In the genomic region with DNA sequence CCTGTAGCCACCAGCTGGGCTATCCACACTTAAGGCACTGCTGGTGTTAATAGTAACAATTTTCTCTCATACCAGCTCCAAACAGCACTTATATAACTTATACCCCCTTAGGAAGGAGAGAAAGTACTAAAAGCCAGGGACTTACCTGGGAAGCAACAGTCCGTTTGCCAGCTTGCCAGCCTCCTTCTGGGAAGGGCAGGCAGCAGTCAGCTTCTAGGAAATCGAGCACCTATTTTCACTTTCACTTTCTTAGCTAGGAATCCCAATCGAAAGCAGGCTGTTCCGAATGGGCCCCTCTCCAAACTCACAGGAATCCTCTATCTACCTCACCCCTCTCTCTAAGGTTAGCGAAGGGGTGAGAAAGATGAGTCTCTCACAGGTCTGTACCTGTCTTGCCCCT, we compare ENCODE assay signal across 10 mouse cellular contexts. TPM values are rescaled to one million over a fixed set of nuclear protein-coding genes. Genes with fewer than 3 reads are reported as not detected.
A peak's percentile ranks its signal among the peaks of the same experiment; 100 is the strongest.
DNase-seq lines count a peak whose midpoint lies in the region; ATAC-seq lines count a peak whose summit lies in the region.
"Had no signal": no experiment of that assay in that cellular context is flagged by ENCODE, and none has a peak within 500 bp of the region (broad histone marks: within the 10 kb centered on the region; RNA-seq: fewer than 3 reads in every experiment).

No protein-coding gene starts in this region.

- H3K9me3 ChIP-seq in liver, embryonic 12.5 days (replicated peaks) = no peaks in the 10 kb centered on the region
- H3K9me3 ChIP-seq: midbrain, embryonic 15.5 days had no signal

- H3K4me1 ChIP-seq in liver, embryonic 12.5 days = peaks cover 7% of the 10 kb centered on the region
- H3K4me1 ChIP-seq: midbrain, embryonic 15.5 days had no signal

- H3K9ac ChIP-seq in liver, embryonic 12.5 days = no peak overlapping the region
- H3K9ac ChIP-seq: midbrain, embryonic 15.5 days had no signal

- peak; percentile 35 to 53 for DNase-seq in adrenal gland, postnatal 36 days
- DNase-seq in adrenal gland, postnatal 10 days = no peak
- no peak for DNase-seq in liver
- peak; percentile 24 for DNase-seq in naive thymus-derived CD4-positive, alpha-beta T cell, adult 2 months (ENCODE audit: low read depth)
- DNase-seq in cerebellum, postnatal 25 days = no peak
- DNase-seq in left cerebral cortex, postnatal 36 days (ENCODE audit: low spot score in 2 of 2) = no peak
- DNase-seq: B cell, adult 2 months had no signal

- intact Hi-C loops in left cerebral cortex, postnatal 36 days (cut with DNase I) = no loop called here

- no peak overlapping the region for H3K4me3 ChIP-seq in liver, embryonic 12.5 days
- H3K4me3 ChIP-seq: midbrain, embryonic 15.5 days had no signal

- no peaks in the 10 kb centered on the region for H3K27me3 ChIP-seq in liver, embryonic 12.5 days (replicated peaks)
- H3K27me3 ChIP-seq: midbrain, embryonic 15.5 days had no signal

- H3K27ac ChIP-seq in liver, embryonic 12.5 days = 0 out of 2 replicates have a peak overlapping the region, but pooled peaks have one; percentile 16
- H3K27ac ChIP-seq: midbrain, embryonic 15.5 days had no signal

- H3K36me3 ChIP-seq in liver, embryonic 12.5 days = peaks cover 96% of the 10 kb centered on the region

- WGBS in liver, embryonic 12.5 days (ENCODE audit: insufficient replicate concordance) = 79% methylated on average over 5 of the region's 5 CpGs

- H3K4me2 ChIP-seq in liver, embryonic 12.5 days = no peak overlapping the region
- H3K4me2 ChIP-seq: midbrain, embryonic 15.5 days had no signal

- ATAC-seq in liver, embryonic 12.5 days = no peak
- ATAC-seq in hematopoietic stem cell, adult 5-6 weeks (replicated peaks in 1 of 2; ENCODE audit: insufficient read depth in 1 of 2, low FRiP score in 2 of 2, low TSS enrichment in 1 of 2, low read depth in 1 of 2, poor library complexity in 2 of 2, severe bottlenecking in 2 of 2) = peak; percentile 39 to 54; a peak in 1 of 4 replicates
- ATAC-seq: midbrain, embryonic 15.5 days had no signal

RNA-seq across cellular contexts. Expression of gene Il18bp, which starts 1.0 kb away (rescaled TPM):
- total RNA-seq in adrenal gland, postnatal 36 days (2021) = 1 to 10 TPM; 7.6 to 9.6 TPM
- 1 to 10 TPM; 5.4 to 6.3 TPM for total RNA-seq in adrenal gland, postnatal 10 days (2021)
- 4.5 and 4.9 TPM in 2 replicates for polyA plus RNA-seq in liver, embryonic 12.5 days (2016; fragmentation: Nextera tagmentation; extraction: Ambion mirVana)
- total RNA-seq in hematopoietic stem cell, adult 5-6 weeks (2017) = 3.9 and 4.7 TPM in 2 replicates
- 10 to 100 TPM in 1 of 2 experiments, 1 to 10 TPM in 1; 3.7 to 10.6 TPM for total RNA-seq in left cerebral cortex, postnatal 36 days (2021)

RNA-seq across cellular contexts. Expression of gene Rnf121, which starts 47.8 kb away (rescaled TPM):
- 10 to 100 TPM; 33.0 to 38.6 TPM for total RNA-seq in adrenal gland, postnatal 36 days (2021)
- 10 to 100 TPM; 25.6 to 28.3 TPM for total RNA-seq in adrenal gland, postnatal 10 days (2021)
- polyA plus RNA-seq in liver, embryonic 12.5 days (2016; fragmentation: Nextera tagmentation; extraction: Ambion mirVana) = 12.7 and 13.4 TPM in 2 replicates
- 10.9 and 12.1 TPM in 2 replicates for total RNA-seq in hematopoietic stem cell, adult 5-6 weeks (2017)
- 10 to 100 TPM; 40.2 to 48.5 TPM for total RNA-seq in left cerebral cortex, postnatal 36 days (2021)

RNA-seq across cellular contexts. Expression of gene Xndc1, which starts 47.9 kb away (rescaled TPM):
- total RNA-seq in adrenal gland, postnatal 36 days (2021) = 10 to 100 TPM in 1 of 2 experiments, 1 to 10 TPM in 1; 9.7 to 12.2 TPM
- 10 to 100 TPM; 12.6 to 19.0 TPM for total RNA-seq in adrenal gland, postnatal 10 days (2021)
- polyA plus RNA-seq in liver, embryonic 12.5 days (2016; fragmentation: Nextera tagmentation; extraction: Ambion mirVana) = 20.2 and 21.0 TPM in 2 replicates
- 38.6 and 41.2 TPM in 2 replicates for total RNA-seq in hematopoietic stem cell, adult 5-6 weeks (2017)
- total RNA-seq in left cerebral cortex, postnatal 36 days (2021) = 10 to 100 TPM; 19.9 to 32.1 TPM

RNA-seq across cellular contexts. Expression of gene Xntrpc, which starts 48.1 kb away (rescaled TPM):
- 1 to 10 TPM in 1 of 2 experiments, under 1 TPM in 1; 0.70 to 1.0 TPM for total RNA-seq in adrenal gland, postnatal 36 days (2021)
- 1 to 10 TPM in 1 of 2 experiments, under 1 TPM in 1; 0.93 to 1.3 TPM for total RNA-seq in adrenal gland, postnatal 10 days (2021)
- 0.33 and 0.41 TPM in 2 replicates for polyA plus RNA-seq in liver, embryonic 12.5 days (2016; fragmentation: Nextera tagmentation; extraction: Ambion mirVana)
- total RNA-seq in hematopoietic stem cell, adult 5-6 weeks (2017) = 1.6 and 2.0 TPM in 2 replicates
- 1 to 10 TPM; 1.2 TPM for total RNA-seq in left cerebral cortex, postnatal 36 days (2021)

Comparison
In these comparisons a context has a peak if more than half of its experiments do, and no peak if none do; other contexts are left out.
1. DNase-seq: peak in adrenal gland, postnatal 36 days (2 of 2) and naive thymus-derived CD4-positive, alpha-beta T cell, adult 2 months (single experiment); none in adrenal gland, postnatal 10 days (single experiment), liver (single experiment), cerebellum, postnatal 25 days (0 of 2) and left cerebral cortex, postnatal 36 days (0 of 2).